Mouse (Mus musculus): ENCODE measurements at regions not wholly inside any gene's neighbourhood (a gene's known extent, or its start where the extent isn't known, plus 50 kb on each side); places are given as distances from the start of the nearest gene placed in this dataset.

- no peak for DNase-seq (ENCODE audit: low spot score)
Observed at GRCm38 (mm10) chr8:103809140-103809539, 292.3 kb upstream of the Cdh5 start.

- no peak for DNase-seq (ENCODE audit: low spot score)
Observed at GRCm38 (mm10) chr8:103813954-103814591, 287.4 kb upstream of the Cdh5 start.

GRCm38 (mm10) chr8:103816101-103816894 lies 285.1 kb upstream of the Cdh5 start:
- no peak for DNase-seq (ENCODE audit: low spot score)

- no peak for DNase-seq (ENCODE audit: low spot score)
Observed at GRCm38 (mm10) chr8:103823541-103823940, 277.9 kb upstream of the Cdh5 start.

- no peak for DNase-seq (ENCODE audit: low spot score)
Observed at GRCm38 (mm10) chr8:103824747-103825146, 276.7 kb upstream of the Cdh5 start.

GRCm38 (mm10) chr8:103825289-103825688 lies 276.1 kb upstream of the Cdh5 start:
- no peak for DNase-seq (ENCODE audit: low spot score)

- DNase-seq (ENCODE audit: low spot score): no peak
Observed at GRCm38 (mm10) chr8:103830416-103830815, 271.0 kb upstream of the Cdh5 start.

GRCm38 (mm10) chr8:103839990-103840389 lies 261.4 kb upstream of the Cdh5 start:
- no peak for DNase-seq (ENCODE audit: low spot score)

- no peak for DNase-seq (ENCODE audit: low spot score)
Observed at GRCm38 (mm10) chr8:103845964-103846363, 255.5 kb upstream of the Cdh5 start.

- DNase-seq (ENCODE audit: low spot score): no peak
Observed at GRCm38 (mm10) chr8:103846382-103846976, 254.9 kb upstream of the Cdh5 start.

- no peak for DNase-seq (ENCODE audit: low spot score)
Observed at GRCm38 (mm10) chr8:103849785-103850184, 251.6 kb upstream of the Cdh5 start.

- DNase-seq (ENCODE audit: low spot score): no peak
Observed at GRCm38 (mm10) chr8:103851286-103851685, 250.1 kb upstream of the Cdh5 start.

GRCm38 (mm10) chr8:103853048-103853447 lies 248.4 kb upstream of the Cdh5 start:
- DNase-seq (ENCODE audit: low spot score): no peak

- DNase-seq (ENCODE audit: low spot score): no peak
Observed at GRCm38 (mm10) chr8:103855291-103855690, 246.1 kb upstream of the Cdh5 start.

GRCm38 (mm10) chr8:103859130-103859529 lies 242.3 kb upstream of the Cdh5 start:
- no peak for DNase-seq (ENCODE audit: low spot score)

GRCm38 (mm10) chr8:103873598-103874502 lies 227.6 kb upstream of the Cdh5 start:
- no peak for DNase-seq (ENCODE audit: low spot score)

- DNase-seq (ENCODE audit: low spot score): no peak
Observed at GRCm38 (mm10) chr8:103874506-103874905, 226.9 kb upstream of the Cdh5 start.

- DNase-seq (ENCODE audit: low spot score): no peak
Observed at GRCm38 (mm10) chr8:103879505-103879904, 221.9 kb upstream of the Cdh5 start.

GRCm38 (mm10) chr8:103880431-103881145 lies 220.8 kb upstream of the Cdh5 start:
- DNase-seq (ENCODE audit: low spot score): no peak

GRCm38 (mm10) chr8:103881146-103881486 lies 220.3 kb upstream of the Cdh5 start:
- no peak for DNase-seq (ENCODE audit: low spot score)
